Comparison of ENCODE assay signal across 8 mouse cellular contexts in the genomic region with DNA sequence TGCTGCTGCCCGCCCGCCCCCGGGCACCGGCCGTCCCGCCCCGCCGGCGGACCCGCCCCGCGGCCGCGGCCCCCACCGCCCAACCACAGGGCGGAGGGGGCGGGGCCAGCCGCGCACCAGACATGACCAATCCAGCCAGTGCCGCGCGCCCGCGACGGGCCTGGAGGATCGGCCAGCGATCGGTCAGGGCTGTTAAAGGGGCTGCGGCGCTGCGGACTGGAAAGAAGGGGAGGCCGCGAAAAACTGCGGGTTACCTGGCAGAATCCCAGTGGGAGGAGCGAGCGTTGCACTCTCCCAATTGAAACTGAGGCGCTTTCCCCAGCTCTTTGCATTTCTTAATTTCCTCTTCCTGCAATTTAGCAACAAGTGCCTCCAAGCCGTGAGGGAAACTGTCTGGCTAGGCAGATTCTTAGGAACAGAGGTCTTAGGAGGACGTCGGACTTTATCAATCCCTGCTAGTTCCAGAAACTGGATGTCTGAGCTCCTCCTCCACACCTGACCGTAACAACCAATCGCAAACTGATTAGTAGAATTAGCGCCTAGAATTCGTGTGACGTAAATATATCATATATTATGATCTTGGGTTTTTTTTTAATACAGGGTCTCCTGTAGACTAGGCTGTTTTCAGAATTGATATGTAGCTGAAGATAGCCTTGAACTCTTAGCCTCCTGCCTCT. TPM values are rescaled to one million over a fixed set of nuclear protein-coding genes. Genes with fewer than 3 reads are reported as not detected.
DNase-seq lines count a peak whose midpoint lies in the region; ATAC-seq and TF ChIP-seq lines count a peak whose summit lies in the region.

TSS of gene Tex2 (minus strand) at position 463 of the 677 bp plus-strand sequence.

- H3K9me3 ChIP-seq in hindbrain, postnatal 0 days (ENCODE audit: low read length) = no peaks in the 10 kb centered on the region

- no peaks in the 10 kb centered on the region for H3K27me3 ChIP-seq in hindbrain, postnatal 0 days (ENCODE audit: insufficient read depth, low read length)

- no peaks in the 10 kb centered on the region for H3K36me3 ChIP-seq in hindbrain, postnatal 0 days (ENCODE audit: insufficient read depth, low read length)

- 3% methylated on average over 45 of the region's 45 CpGs for WGBS in hindbrain, postnatal 0 days

- H3K4me1 ChIP-seq in hindbrain, postnatal 0 days (ENCODE audit: insufficient read depth, low read length) = peaks cover 10% of the 10 kb centered on the region

- peak; percentile 91 for DNase-seq in WW6 (ENCODE audit: low read depth, low spot score)
- peak; percentile 82 to 96 for DNase-seq in cerebellum, postnatal 4 days (ENCODE audit: low spot score in 2 of 2)
- peak; percentile 99 for DNase-seq in gastrocnemius, adult 2 months
- DNase-seq in hindbrain, postnatal 0 days (ENCODE audit: low spot score) = peak; percentile 97
- peak; percentile 95 to 96 for DNase-seq in left cerebral cortex, adult 2 months (ENCODE audit: extremely low spot score in 1 of 2, low spot score in 2 of 2)
- peak; percentile 96 to 97 for DNase-seq in right cerebral cortex, adult 2 months (ENCODE audit: low spot score in 2 of 2)
- peak; percentile 93 for DNase-seq in urinary bladder, postnatal 25 days (ENCODE audit: low spot score)

- peak within 1 kb of the TSS; percentile 97 for H3K27ac ChIP-seq in gastrocnemius, adult 2 months
- peak within 1 kb of the TSS; percentile 83 for H3K27ac ChIP-seq in hindbrain, postnatal 0 days
- H3K27ac ChIP-seq in left cerebral cortex, adult 2 months = peak within 1 kb of the TSS; percentile 93

- H3K4me2 ChIP-seq in hindbrain, postnatal 0 days (ENCODE audit: low read depth, low read length) = peak within 1 kb of the TSS; percentile 94

- intact Hi-C loops in gastrocnemius, adult 2 months (cut with DNase I) = loop anchor here (5.0 kb wide), 1 partner anchor 101 kb away; no protein-coding TSS in a partner anchor
- intact Hi-C loops in left cerebral cortex, adult 2 months (cut with DNase I) = loop anchor here (2.0 to 5.0 kb wide), 3 partner anchors 41 to 196 kb away; no protein-coding TSS in a partner anchor

- peak; percentile 98 for ATAC-seq in hindbrain, postnatal 0 days
- ATAC-seq in megakaryocyte, adult 5-6 weeks (ENCODE audit: poor library complexity, severe bottlenecking) = peak; percentile 85

- peak within 1 kb of the TSS; percentile 93 for H3K4me3 ChIP-seq in gastrocnemius, adult 2 months
- H3K4me3 ChIP-seq in hindbrain, postnatal 0 days (ENCODE audit: low read length) = peak within 1 kb of the TSS; percentile 96
- peak within 1 kb of the TSS; percentile 99 for H3K4me3 ChIP-seq in left cerebral cortex, adult 2 months

- TF ChIP-seq CTCF in gastrocnemius, adult 2 months (IDR thresholded peaks at IDR 0.05) = no peak
- TF ChIP-seq CTCF in hindbrain, postnatal 0 days (IDR thresholded peaks at IDR 0.05; ENCODE audit: low read depth) = no peak
- no peak; the same call in 1 of the 2 replicates for TF ChIP-seq CTCF in left cerebral cortex, adult 2 months (IDR thresholded peaks at IDR 0.05)

- H3K9ac ChIP-seq in hindbrain, postnatal 0 days (replicated peaks; ENCODE audit: low read length) = peak within 1 kb of the TSS; percentile 94

RNA-seq across cellular contexts. Expression of gene Tex2, which starts in this region (rescaled TPM):
- total RNA-seq in gastrocnemius, adult 2 months (2021) = 10 to 100 TPM; 59.2 to 65.5 TPM
- 46.2 and 60.5 TPM in 2 replicates for total RNA-seq in hindbrain, postnatal 0 days (2014; rRNA removed)
- polyA plus RNA-seq in hindbrain, postnatal 0 days (2015; fragmentation: Nextera tagmentation; extraction: Ambion mirVana) = 30.0 and 30.8 TPM in 2 replicates
- total RNA-seq in left cerebral cortex, adult 2 months (2021) = 100 to 1,000 TPM; 114 to 118 TPM
- 27.4 and 30.3 TPM in 2 replicates for total RNA-seq in megakaryocyte, adult 5-6 weeks (2015)
- total RNA-seq in megakaryocyte, adult 5-6 weeks (2017) = 39.8 and 43.5 TPM in 2 replicates

Comparison
In these comparisons a context has a peak if more than half of its experiments do, and no peak if none do; other contexts are left out.
1. Peak in every context shown above with its lines: DNase-seq, ATAC-seq, H3K4me3 ChIP-seq and H3K27ac ChIP-seq.